Mouse (Mus musculus) induced T-regulatory cell, adult 2 months (primary cell): ENCODE data around the gene Tas2r117.

Source experiments
- DNase-seq: peaks from one replicate; pipeline ENCODE4 v3.0.0-alpha.2; 2012; ENCODE audit warnings: low read depth

Tas2r117 gene

GRCm38 (mm10) chr6:132802518-132802917, at the start of gene Tas2r117:
TSS of gene Tas2r117 (plus strand) at chr6:132802818.
- DNase-seq, result no peak

GRCm38 (mm10) chr6:132754430-132754829, 48.2 kb upstream of the Tas2r117 start, which contains the start of gene Tas2r124:
TSS of gene Tas2r124 (plus strand) at chr6:132754730.
- no peak for DNase-seq

GRCm38 (mm10) chr6:132761831-132762230, 40.8 kb upstream of the Tas2r117 start, which contains the start of gene Tas2r102:
TSS of gene Tas2r102 (plus strand) at chr6:132762131.
- no peak for DNase-seq

GRCm38 (mm10) chr6:132778062-132778461, 24.6 kb upstream of the Tas2r117 start, which contains the start of gene Tas2r136:
TSS of gene Tas2r136 (minus strand) at chr6:132778162.
- DNase-seq, result no peak

- no peak for DNase-seq
Measured at GRCm38 (mm10) chr6:132795393-132795792, 7.2 kb upstream of the Tas2r117 start.

- DNase-seq, result no peak
Measured at GRCm38 (mm10) chr6:132846842-132847241, 44.2 kb downstream of the Tas2r117 start, which contains the start of gene Tas2r123. TSS of gene Tas2r123 (plus strand) at chr6:132847142.
